Mouse (Mus musculus) neural tube, embryonic 14.5 days (tissue): ENCODE results near the gene Hoxc6. TPM values are rescaled to one million over a fixed set of nuclear protein-coding genes. Genes with fewer than 3 reads are reported as not detected.
A peak's percentile ranks its signal among the peaks of the same experiment; 100 is the strongest.

Experiments
- ATAC-seq: fragments of 200-750 bp; cut with Nextera tagmentation; 2 replicates; pipeline ENCODE4 v1.8.0; 2017; ENCODE audit warnings: low read depth, mild to moderate bottlenecking, moderate TSS enrichment, moderate library complexity
- H3K27ac ChIP-seq: fragments of 300-500 bp; sonication (generic); 2 replicates; pipeline ENCODE4 v1.5.1; 2014; ENCODE audit warnings: low read depth, mild to moderate bottlenecking, control low read depth, low read length, moderate library complexity, mixed read lengths
- H3K27me3 ChIP-seq: fragments of 300-500 bp; sonication (generic); 2 replicates; pipeline ENCODE4 v1.6.1; 2014; ENCODE audit warnings: low read length; ENCODE audit not compliant: control insufficient read depth, insufficient read depth
- H3K36me3 ChIP-seq: fragments of 300-500 bp; sonication (generic); 2 replicates; pipeline ENCODE4 v1.6.1; 2014; ENCODE audit warnings: low read length, mixed read lengths; ENCODE audit not compliant: control insufficient read depth, insufficient read depth
- H3K4me1 ChIP-seq: fragments of 300-500 bp; sonication (generic); 2 replicates; pipeline ENCODE4 v1.6.1; 2014; ENCODE audit warnings: low read length; ENCODE audit not compliant: control insufficient read depth, insufficient read depth
- H3K4me2 ChIP-seq: fragments of 300-500 bp; sonication (generic); 2 replicates; pipeline ENCODE4 v1.6.1; 2014; ENCODE audit warnings: mild to moderate bottlenecking, low read depth, low read length, control low read depth
- H3K4me3 ChIP-seq: fragments of 300-500 bp; sonication (generic); 2 replicates; pipeline ENCODE4 v1.5.1; 2014; ENCODE audit warnings: low read depth, low read length, control low read depth, mixed read lengths
- H3K9ac ChIP-seq: fragments of 300-500 bp; sonication (generic); replicated peaks from 2 replicates; pipeline ENCODE4 v1.6.1; 2014; ENCODE audit warnings: low read depth, mild to moderate bottlenecking, control low read depth, low read length, mixed read lengths
- H3K9me3 ChIP-seq: fragments of 300-500 bp; sonication (generic); 2 replicates; pipeline ENCODE4 v1.6.1; 2016; ENCODE audit warnings: low read length; ENCODE audit not compliant: control insufficient read depth
- WGBS: fragments of 180-500 bp; shearing (Covaris S2); extraction: QIAGEN DNeasy Blood & Tissue Kit; methylation state at CpG from one replicate; pipeline ENCODE4 v1.1.7; 2014; 5-methylcytosine and 5-hydroxymethylcytosine counted together
- polyA plus RNA-seq: library from polyadenylated mRNA; unstranded; fragments of >200 nt; fragmentation: Nextera tagmentation; extraction: Ambion mirVana; gene quantifications from 2 replicates; pipeline ENCODE4 v1.2.1, GENCODE M21; 2014

The Hoxc6 gene
- polyA plus RNA-seq, 1 experiment from 2014 or later = 23.0 TPM

DNA sequence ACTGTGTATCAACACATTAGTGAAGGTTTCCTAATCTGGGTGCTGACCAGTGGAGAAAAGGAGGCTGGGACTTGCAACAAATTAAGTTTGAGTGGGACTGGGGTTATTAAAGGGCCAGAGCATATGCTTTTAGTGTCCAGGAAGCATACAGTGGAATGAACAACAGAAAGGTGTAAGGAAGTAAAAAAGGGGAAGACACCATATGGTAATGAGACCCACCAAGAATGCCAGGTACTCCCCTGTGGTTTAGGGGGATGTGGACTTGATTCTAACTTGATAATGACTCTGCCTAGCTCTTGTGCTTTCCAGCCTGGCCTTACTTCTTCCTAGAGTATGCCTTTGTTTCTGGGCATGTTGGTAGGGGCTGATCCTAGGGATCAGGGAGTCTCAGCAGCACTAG, 55.2 kb downstream of the Hoxc6 start:
- no peak overlapping the region for H3K4me2 ChIP-seq
- no peak overlapping the region for H3K9ac ChIP-seq
- no peak for ATAC-seq
- H3K27me3 ChIP-seq = no peaks in the 10 kb centered on the region
- H3K4me3 ChIP-seq = no peak overlapping the region
- no peaks in the 10 kb centered on the region for H3K9me3 ChIP-seq
- no peak overlapping the region for H3K27ac ChIP-seq
- peaks cover 43% of the 10 kb centered on the region for H3K4me1 ChIP-seq
- no peaks in the 10 kb centered on the region for H3K36me3 ChIP-seq

DNA sequence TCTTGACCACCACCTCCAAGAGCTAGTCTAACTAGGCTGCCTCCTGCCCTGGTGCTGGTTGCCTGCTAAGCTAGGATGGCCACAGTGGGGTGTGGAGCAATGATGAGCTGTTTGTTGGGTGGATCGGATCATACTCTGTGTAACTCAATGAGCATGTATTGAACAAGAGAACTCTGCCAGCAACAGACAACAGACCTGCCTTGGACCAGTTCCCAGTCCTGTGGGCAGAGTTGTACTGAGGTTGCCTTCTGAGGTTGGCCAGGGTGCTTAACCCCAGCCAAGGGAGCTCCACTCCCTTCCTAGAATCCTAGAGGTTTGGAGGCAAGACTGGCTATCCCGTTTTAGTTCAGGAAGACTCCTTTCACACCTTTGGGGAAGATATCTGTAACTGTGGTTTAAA, 58.3 kb downstream of the Hoxc6 start:
- Histone ChIP-seq H3K9me3 (no peaks in the 10 kb centered on the region), H3K4me3 (no peak overlapping the region), H3K9ac (no peak overlapping the region), H3K36me3 (no peaks in the 10 kb centered on the region), H3K4me1 (peaks cover 70% of the 10 kb centered on the region), H3K4me2 (peak overlapping the region; percentile 28; the same call in 1 of the 2 replicates), H3K27me3 (no peaks in the 10 kb centered on the region), H3K27ac (peak overlapping the region; percentile 22; the same call in 1 of the 2 replicates)
- WGBS = 15% methylated on average over 2 of the region's 2 CpGs
- ATAC-seq = no peak

DNA sequence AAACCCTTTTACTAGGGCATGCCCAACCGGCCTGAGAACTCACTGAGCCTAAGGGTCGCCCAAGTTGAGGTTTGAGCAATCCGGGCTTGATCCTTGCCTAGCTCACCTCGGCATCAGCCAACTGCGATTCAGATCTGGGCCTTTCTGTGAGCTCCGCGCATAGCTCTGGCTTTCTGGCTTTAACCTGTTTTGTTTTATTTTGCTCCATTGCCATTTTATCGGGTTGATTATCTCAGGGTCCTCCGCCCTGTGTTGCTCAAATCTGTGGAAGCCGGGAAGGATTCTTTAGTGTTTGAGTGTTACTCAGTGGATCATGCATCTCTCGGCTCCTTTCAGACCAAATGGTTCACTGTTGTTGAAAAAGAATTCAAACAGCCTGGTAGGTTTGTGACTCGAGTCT, 60.7 kb downstream of the Hoxc6 start:
- Histone ChIP-seq H3K4me1 (peaks cover 78% of the 10 kb centered on the region), H3K4me2 (peak overlapping the region; percentile 41)
- 8% methylated on average over 12 of the region's 12 CpGs for WGBS

DNA sequence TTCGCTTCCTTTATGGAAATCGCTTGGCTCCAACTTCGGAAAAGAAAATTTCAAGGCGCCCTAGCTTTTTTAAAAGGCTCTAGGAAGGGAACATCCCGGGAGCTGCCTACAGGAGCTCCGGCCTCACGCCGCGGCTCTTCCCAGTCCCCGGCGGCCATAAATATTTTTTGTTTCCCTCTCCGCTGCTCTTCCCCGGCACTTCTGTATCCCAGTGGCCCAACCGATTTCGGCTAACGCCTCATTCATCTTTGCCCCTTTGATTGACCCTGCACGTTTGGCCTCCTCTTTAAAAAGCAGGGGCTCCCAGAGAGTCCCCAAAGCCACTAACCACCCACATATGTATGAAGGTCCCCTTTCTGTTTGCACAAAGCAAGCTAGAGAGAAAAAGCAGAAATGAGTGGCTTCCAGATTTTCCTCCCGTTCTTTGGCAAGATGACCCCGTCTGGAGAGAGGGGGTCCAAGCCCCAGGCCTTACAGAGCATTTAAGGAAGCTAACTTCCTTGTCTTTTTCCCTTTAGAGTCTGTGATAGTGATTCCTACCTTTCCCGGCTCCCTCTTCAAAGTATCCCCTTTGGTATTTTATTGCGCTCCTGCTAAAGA, 61.4 kb downstream of the Hoxc6 start:
- peak overlapping the region; percentile 41 for H3K4me2 ChIP-seq
- peaks cover 72% of the 10 kb centered on the region for H3K4me1 ChIP-seq
- under 1% methylated on average over 21 of the region's 21 CpGs for WGBS
- H3K27ac ChIP-seq = peak overlapping the region; percentile 88
- H3K36me3 ChIP-seq = no peaks in the 10 kb centered on the region
- no peaks in the 10 kb centered on the region for H3K9me3 ChIP-seq
- H3K27me3 ChIP-seq = no peaks in the 10 kb centered on the region
- peak overlapping the region; percentile 49 for H3K9ac ChIP-seq
- H3K4me3 ChIP-seq = peak overlapping the region; percentile 23
- ATAC-seq = no peak

More for the DNA sequence above, 60.7 kb downstream of the Hoxc6 start:
- ATAC-seq = no peak
- Histone ChIP-seq H3K9me3 (no peaks in the 10 kb centered on the region), H3K27ac (peak overlapping the region; percentile 88), H3K27me3 (no peaks in the 10 kb centered on the region), H3K36me3 (no peaks in the 10 kb centered on the region), H3K4me3 (peak overlapping the region; percentile 23), H3K9ac (peak overlapping the region; percentile 49; the same call in 1 of the 2 replicates)

DNA sequence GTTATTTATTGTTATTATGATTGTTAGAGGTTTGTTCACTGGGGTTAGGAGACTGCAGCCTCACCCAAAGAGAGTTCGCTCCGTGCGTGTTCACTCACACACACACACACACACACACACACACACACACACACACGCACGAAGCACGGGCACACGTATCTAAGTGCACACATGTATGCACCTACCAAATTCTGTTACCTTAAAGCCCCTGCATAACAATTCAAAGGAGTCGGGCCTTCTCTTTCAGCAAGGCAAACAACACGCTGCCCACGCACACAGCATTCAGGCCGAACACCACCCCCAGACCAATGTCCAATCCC, 61.9 kb downstream of the Hoxc6 start:
- ATAC-seq = peak; percentile 19; the same call in 1 of the 2 replicates
- H3K4me2 ChIP-seq = peak overlapping the region; percentile 41
- H3K9me3 ChIP-seq = no peaks in the 10 kb centered on the region
- H3K27me3 ChIP-seq = no peaks in the 10 kb centered on the region
- peaks cover 69% of the 10 kb centered on the region for H3K4me1 ChIP-seq
- peak overlapping the region; percentile 49 for H3K9ac ChIP-seq
- H3K27ac ChIP-seq = peak overlapping the region; percentile 88
- 4% methylated on average over 11 of the region's 11 CpGs for WGBS
- H3K36me3 ChIP-seq = no peaks in the 10 kb centered on the region
- H3K4me3 ChIP-seq = peak overlapping the region; percentile 23

DNA sequence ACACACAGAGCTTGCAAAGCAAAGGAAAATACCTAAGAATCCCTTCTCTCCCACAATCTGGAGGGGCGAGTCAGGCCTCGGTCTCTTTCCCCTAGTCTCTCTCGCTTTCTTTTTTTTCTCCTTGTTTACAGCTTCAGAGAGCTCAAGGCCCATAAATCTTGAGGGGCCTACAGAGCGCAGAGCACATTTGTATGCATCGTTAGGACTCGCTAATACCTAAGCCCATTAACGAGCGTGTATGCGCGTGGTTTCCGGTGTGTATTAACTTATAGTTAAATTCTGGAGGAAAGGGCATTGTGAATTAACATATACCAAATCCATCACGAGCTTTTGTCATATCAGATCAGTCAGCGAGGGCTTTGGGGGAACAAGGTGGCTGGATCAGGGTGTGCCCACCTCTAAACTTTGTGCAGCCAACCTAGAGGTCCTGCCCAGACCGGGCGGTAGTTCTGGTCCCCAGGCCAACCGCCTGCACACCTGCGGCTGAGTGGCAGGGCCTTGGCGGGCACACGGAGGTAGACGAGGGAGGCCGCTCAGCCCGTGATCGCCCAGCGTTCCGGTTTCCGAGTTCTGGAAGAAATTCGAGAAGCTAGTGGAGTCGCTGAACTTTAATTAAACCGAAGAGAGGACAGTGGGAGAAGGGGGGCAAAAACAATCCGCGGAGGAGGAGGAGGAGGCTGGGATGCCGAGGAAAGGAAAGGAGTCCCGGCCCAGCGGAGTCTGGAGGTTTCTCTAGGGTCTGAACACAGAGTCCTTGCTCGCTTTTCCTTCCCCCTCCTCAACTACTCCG, 62.5 kb downstream of the Hoxc6 start:
- 1% methylated on average over 36 of the region's 36 CpGs for WGBS
- Histone ChIP-seq H3K4me2 (peak overlapping the region; percentile 41), H3K27me3 (no peaks in the 10 kb centered on the region), H3K4me1 (peaks cover 69% of the 10 kb centered on the region), H3K9me3 (no peaks in the 10 kb centered on the region), H3K9ac (peak overlapping the region; percentile 49), H3K36me3 (no peaks in the 10 kb centered on the region), H3K27ac (peak overlapping the region; percentile 88), H3K4me3 (peak overlapping the region; percentile 23)
- peak; percentile 67 for ATAC-seq

DNA sequence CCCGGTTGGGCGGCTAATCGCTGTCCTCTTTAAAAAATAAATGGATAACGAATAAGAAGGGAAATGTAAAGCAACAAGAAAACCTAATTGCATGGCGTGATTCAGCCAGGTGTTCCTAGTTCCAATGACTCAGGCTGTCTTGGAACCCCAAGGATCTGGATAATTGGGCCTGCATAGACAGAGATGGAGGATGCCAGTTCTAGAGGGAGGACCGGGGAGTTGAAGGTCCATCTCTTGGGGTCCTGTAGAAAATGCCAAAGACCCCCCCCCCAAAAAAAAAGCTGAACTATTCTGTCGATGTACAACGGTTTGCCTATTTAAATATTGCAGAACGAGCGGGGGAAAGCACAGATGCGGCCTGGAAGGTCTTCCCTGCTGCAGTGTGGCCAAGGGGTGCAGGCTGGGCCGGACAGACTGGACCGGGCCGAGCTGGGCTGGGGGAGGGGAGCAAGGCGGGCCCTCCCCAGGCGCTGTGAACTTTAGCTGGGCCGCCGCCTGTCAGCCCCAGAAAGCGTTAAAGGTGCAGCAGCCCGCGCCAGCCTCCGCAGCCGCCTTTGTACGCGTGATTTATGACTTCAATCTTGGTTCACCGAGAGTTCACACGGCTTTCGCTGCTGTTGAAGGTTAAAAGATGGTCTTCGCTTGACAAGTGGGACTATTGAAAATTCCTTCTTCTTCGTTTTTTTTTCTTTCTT, 63.2 kb downstream of the Hoxc6 start:
- Histone ChIP-seq H3K9ac (peak overlapping the region; percentile 41), H3K4me3 (peak overlapping the region; percentile 1; the same call in 1 of the 2 replicates), H3K4me2 (peak overlapping the region; percentile 41), H3K4me1 (peaks cover 69% of the 10 kb centered on the region), H3K27ac (peak overlapping the region; percentile 88), H3K9me3 (no peaks in the 10 kb centered on the region), H3K36me3 (no peaks in the 10 kb centered on the region), H3K27me3 (no peaks in the 10 kb centered on the region)
- 1% methylated on average over 30 of the region's 30 CpGs for WGBS
- peak; percentile 25; the same call in 1 of the 2 replicates for ATAC-seq
